Mouse (Mus musculus) hindbrain, embryonic 14.5 days (tissue): ENCODE measurements around the gene Etv3. TPM values are rescaled to one million over a fixed set of nuclear protein-coding genes. Genes with fewer than 3 reads are reported as not detected.
"Not testable (repeated sequence)": the region's sequence is repeated elsewhere in the genome, so short reads cannot be mapped to it uniquely, and the experiment has no call there.

Experiments
- ATAC-seq: fragments of 200-750 bp; cut with Nextera tagmentation; 2 replicates; pipeline ENCODE4 v1.8.0; 2017; ENCODE audit warnings: moderate number of reproducible peaks, mild to moderate bottlenecking, moderate TSS enrichment, moderate library complexity; ENCODE audit not compliant: low FRiP score
- DNase-seq: peaks from one replicate; pipeline ENCODE4 v3.0.0-alpha.2; 2015; ENCODE audit warnings: low spot score
- H3K27ac ChIP-seq: fragments of 300-500 bp; sonication (generic); 2 replicates; pipeline ENCODE4 v1.5.1; 2014; ENCODE audit warnings: mild to moderate bottlenecking, moderate library complexity
- H3K27me3 ChIP-seq: fragments of 300-500 bp; sonication (generic); 2 replicates; pipeline ENCODE4 v1.6.1; 2014; ENCODE audit warnings: mild to moderate bottlenecking, low read length, mixed read lengths; ENCODE audit not compliant: control insufficient read depth, insufficient read depth
- H3K36me3 ChIP-seq: fragments of 300-500 bp; sonication (generic); replicated peaks from 2 replicates; pipeline ENCODE4 v1.6.1; 2014; ENCODE audit not compliant: control insufficient read depth, insufficient read depth
- H3K4me1 ChIP-seq: fragments of 300-500 bp; sonication (generic); replicated peaks from 2 replicates; pipeline ENCODE4 v1.6.1; 2014; ENCODE audit warnings: antibody characterized with exemption, low read length, mixed read lengths; ENCODE audit not compliant: control insufficient read depth, insufficient read depth
- H3K4me2 ChIP-seq: fragments of 300-500 bp; sonication (generic); replicated peaks from 2 replicates; pipeline ENCODE4 v1.6.1; 2014; ENCODE audit warnings: mild to moderate bottlenecking, moderate library complexity
- H3K4me3 ChIP-seq: fragments of 300-500 bp; sonication (generic); replicated peaks from 2 replicates; pipeline ENCODE4 v1.5.1; 2014; ENCODE audit warnings: mild to moderate bottlenecking, low read length
- H3K9ac ChIP-seq: fragments of 300-500 bp; sonication (generic); 2 replicates; pipeline ENCODE4 v1.6.1; 2014
- H3K9me3 ChIP-seq: fragments of 300-500 bp; sonication (generic); 2 replicates; pipeline ENCODE4 v1.6.1; 2016; ENCODE audit warnings: low read length; ENCODE audit not compliant: control insufficient read depth
- WGBS: fragments of 180-500 bp; shearing (Covaris S2); extraction: QIAGEN DNeasy Blood & Tissue Kit; methylation state at CpG from one replicate; pipeline ENCODE4 v1.1.7; 2014; 5-methylcytosine and 5-hydroxymethylcytosine counted together
- polyA plus RNA-seq: library from polyadenylated mRNA; unstranded; fragments of >200 nt; fragmentation: Nextera tagmentation; extraction: Ambion mirVana; gene quantifications from 2 replicates; pipeline ENCODE4 v1.2.1, GENCODE M21; 2014

Gene Etv3
- polyA plus RNA-seq, 1 experiment from 2014 or later = 7.1 TPM

DNA sequence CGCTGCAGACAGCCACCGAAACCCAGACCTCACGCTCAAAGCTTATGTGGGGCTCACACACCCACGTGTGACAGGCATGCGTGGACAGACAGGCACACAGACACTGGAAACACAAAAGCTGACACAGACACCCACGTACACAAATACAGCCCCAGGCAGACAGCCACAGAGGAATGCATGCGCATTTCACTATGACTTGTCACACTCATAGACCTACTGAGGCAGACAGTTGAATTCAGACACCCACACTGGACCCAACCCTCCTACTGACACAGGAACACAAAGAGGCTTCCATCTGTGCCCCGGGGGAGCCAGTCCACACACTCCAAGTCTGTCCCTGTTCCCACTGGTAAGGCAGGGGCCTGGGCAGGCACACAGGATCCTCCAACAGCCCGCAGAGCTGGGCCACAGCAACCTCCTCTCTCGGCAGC, 21.1 kb downstream of the Etv3 start:
- Histone ChIP-seq H3K27me3 (no peaks in the 10 kb centered on the region), H3K4me1 (no peaks in the 10 kb centered on the region), H3K36me3 (no peaks in the 10 kb centered on the region; the same call in 1 of the 2 replicates), H3K4me3 (no peak overlapping the region), H3K9ac (no peak overlapping the region), H3K9me3 (no peaks in the 10 kb centered on the region), H3K4me2 (no peak overlapping the region), H3K27ac (no peak overlapping the region)
- no peak for ATAC-seq
- no peak for DNase-seq
- 71% methylated on average over 10 of the region's 10 CpGs for WGBS

GRCm38 (mm10) chr3:87549908-87550307, 24.7 kb downstream of the Etv3 start:
- ATAC-seq = no peak
- WGBS = 27% methylated on average over 14 of the region's 14 CpGs
- Histone ChIP-seq H3K4me3 (no peak overlapping the region), H3K9me3 (no peaks in the 10 kb centered on the region), H3K27me3 (no peaks in the 10 kb centered on the region), H3K36me3 (no peaks in the 10 kb centered on the region), H3K4me2 (no peak overlapping the region), H3K9ac (0 out of 2 replicates have a peak overlapping the region, but pooled peaks have one; percentile 5), H3K27ac (no peak overlapping the region), H3K4me1 (no peaks in the 10 kb centered on the region)
- no peak for DNase-seq

DNA sequence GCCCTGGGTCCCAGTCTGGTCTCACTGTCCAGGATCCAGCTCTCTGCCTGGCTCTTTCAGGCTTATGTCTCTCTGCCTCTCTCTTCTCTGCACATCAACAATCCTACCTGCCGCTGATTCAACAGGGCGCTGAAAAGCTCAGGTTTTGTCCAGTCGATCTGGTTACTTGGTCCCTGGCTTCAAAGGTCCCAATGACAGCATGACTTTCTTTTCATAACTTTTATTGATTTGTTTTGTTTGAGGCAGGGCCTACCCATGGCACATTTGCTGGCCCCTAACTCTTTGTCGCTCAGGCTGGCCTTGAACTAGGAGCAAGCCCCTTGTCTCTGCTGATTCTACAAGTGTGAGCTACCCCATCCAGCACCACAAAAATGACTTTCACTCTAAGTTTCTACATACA, 27.1 kb downstream of the Etv3 start:
- DNase-seq = no peak
- no peaks in the 10 kb centered on the region for H3K36me3 ChIP-seq
- H3K4me1 ChIP-seq = no peaks in the 10 kb centered on the region
- no peak overlapping the region for H3K4me3 ChIP-seq
- no peak overlapping the region for H3K4me2 ChIP-seq
- no peak overlapping the region for H3K27ac ChIP-seq
- no peak overlapping the region for H3K9ac ChIP-seq
- H3K9me3 ChIP-seq = no peaks in the 10 kb centered on the region
- no peaks in the 10 kb centered on the region for H3K27me3 ChIP-seq
- ATAC-seq = no peak
- WGBS = 94% methylated on average over 4 of the region's 4 CpGs

DNA sequence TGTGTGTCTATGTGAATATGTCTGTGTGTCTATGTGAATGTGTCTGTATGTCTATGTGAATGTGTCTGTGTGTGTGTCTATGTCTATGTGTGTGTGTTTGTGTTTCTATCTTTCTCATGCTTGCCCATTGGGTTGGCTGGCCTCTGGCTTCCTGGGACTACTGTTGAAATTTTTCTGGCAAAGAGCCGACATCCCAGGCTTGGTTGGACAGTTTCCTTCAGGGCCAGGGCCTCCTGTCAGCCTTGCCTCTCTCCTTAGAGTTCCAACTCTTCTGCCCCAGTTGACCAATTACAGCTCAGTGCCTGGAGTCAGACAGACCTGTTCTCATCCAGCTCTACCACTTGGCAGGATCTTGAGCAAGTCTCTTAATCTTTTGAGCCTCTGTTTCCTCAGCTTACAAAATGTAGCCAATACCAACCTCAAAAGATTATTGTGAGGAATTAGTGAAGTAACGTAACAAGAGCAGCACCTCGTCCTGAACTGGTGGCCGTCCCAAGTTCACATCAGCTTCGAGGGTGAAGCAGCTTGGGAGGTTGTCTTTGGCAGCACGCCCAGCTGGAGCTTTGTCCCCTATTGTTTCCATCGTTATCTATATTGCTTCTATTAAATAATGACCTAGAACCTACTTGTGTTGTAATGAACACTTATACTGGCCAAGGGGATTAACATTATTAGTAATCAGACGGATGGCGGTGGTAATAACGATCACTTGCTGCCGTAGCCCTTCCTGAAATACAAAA, 28.2 kb downstream of the Etv3 start:
- WGBS = 68% methylated on average over 11 of the region's 11 CpGs
- no peak for ATAC-seq
- H3K9me3 ChIP-seq = no peaks in the 10 kb centered on the region
- H3K4me2 ChIP-seq = no peak overlapping the region
- no peaks in the 10 kb centered on the region for H3K4me1 ChIP-seq
- no peak overlapping the region for H3K4me3 ChIP-seq
- H3K9ac ChIP-seq = no peak overlapping the region
- H3K27ac ChIP-seq = no peak overlapping the region
- DNase-seq = no peak
- H3K27me3 ChIP-seq = no peaks in the 10 kb centered on the region
- no peaks in the 10 kb centered on the region for H3K36me3 ChIP-seq

DNA sequence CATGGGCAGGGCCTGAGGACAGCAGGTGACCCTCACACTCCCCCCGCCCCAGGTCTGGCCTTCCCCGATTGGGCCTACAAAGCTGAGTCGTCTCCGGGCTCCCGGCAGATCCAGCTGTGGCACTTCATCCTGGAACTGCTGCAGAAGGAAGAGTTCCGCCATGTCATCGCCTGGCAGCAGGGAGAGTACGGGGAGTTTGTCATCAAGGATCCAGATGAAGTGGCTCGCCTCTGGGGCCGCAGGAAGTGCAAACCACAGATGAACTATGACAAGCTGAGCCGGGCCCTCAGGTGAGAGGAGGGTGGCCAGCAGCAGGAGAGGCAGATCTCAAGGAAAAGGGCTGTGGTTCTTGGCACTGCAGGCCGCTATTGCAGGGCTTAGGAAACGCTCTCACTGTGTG, 29.7 kb downstream of the Etv3 start:
- H3K9ac ChIP-seq, H3K4me1 ChIP-seq, H3K9me3 ChIP-seq, H3K27me3 ChIP-seq, H3K4me3 ChIP-seq, H3K27ac ChIP-seq, H3K4me2 ChIP-seq, DNase-seq, ATAC-seq, H3K36me3 ChIP-seq: not testable (repeated sequence)
- 91% methylated on average over 12 of the region's 13 CpGs for WGBS

DNA sequence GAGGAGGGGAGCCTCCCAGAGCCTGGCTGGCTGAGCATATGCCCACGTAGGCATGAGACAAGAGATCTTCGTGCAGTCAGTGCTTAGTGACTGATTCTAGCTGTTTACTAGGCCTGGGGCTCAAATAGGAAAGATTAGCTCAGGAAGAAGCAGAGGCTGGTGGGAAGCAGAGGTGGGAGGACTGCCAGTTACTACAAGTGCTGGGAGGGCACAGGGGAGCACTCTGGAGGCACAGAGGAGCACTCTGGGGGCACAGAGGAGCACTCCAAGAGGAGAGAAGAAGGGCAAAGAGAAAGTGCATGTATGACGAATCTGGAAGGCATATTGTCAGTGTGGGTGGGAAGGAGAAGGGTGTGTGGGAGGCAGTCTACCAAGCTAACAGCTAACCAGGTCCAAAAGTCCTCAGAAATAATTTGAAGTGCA, 30.9 kb downstream of the Etv3 start:
- ATAC-seq = no peak
- Histone ChIP-seq H3K27ac (no peak overlapping the region), H3K9me3 (no peaks in the 10 kb centered on the region), H3K4me1 (no peaks in the 10 kb centered on the region), H3K36me3 (no peaks in the 10 kb centered on the region), H3K4me3 (no peak overlapping the region), H3K9ac (no peak overlapping the region), H3K27me3 (no peaks in the 10 kb centered on the region), H3K4me2 (no peak overlapping the region)
- no peak for DNase-seq
- WGBS = 79% methylated on average over 3 of the region's 3 CpGs

DNA sequence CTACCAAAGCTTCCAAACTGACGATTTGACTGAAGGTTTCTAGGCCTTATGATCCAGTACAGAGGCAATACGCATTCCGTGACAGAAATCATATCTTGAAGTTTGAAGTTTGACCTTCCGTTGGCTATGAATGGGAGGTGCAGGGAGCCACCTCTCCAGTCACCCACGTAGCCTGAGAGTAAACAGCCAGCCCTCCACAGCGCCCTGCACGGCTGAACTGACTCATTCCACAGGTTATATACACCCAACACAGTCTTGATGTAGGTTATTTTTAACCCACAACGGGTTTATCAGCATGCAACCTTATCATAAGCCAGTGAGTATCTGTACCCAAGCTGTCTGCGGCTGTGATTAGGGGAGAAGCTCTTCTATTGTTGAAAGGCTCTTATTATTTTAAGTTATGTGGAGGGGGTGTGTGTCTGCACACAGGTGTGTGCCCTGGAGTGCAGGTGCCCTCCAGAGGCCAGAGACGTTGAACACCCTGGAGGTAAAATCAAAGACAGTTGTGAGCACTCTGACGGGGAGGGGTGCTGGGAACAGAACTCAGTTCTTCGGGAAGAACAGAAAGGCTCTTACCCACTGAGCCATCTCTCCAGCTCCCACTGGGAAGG, 31.6 kb downstream of the Etv3 start:
- Histone ChIP-seq H3K27me3 (no peaks in the 10 kb centered on the region), H3K9me3 (no peaks in the 10 kb centered on the region), H3K9ac (no peak overlapping the region), H3K36me3 (no peaks in the 10 kb centered on the region), H3K4me1 (no peaks in the 10 kb centered on the region), H3K4me3 (no peak overlapping the region), H3K27ac (no peak overlapping the region), H3K4me2 (no peak overlapping the region)
- DNase-seq (no peak), ATAC-seq (no peak)
- WGBS = 86% methylated on average over 12 of the region's 12 CpGs

GRCm38 (mm10) chr3:87560156-87560555, 34.9 kb downstream of the Etv3 start:
- no peak overlapping the region for H3K27ac ChIP-seq
- H3K9me3 ChIP-seq = no peaks in the 10 kb centered on the region
- no peak overlapping the region for H3K4me2 ChIP-seq
- no peaks in the 10 kb centered on the region for H3K27me3 ChIP-seq
- H3K4me1 ChIP-seq = no peaks in the 10 kb centered on the region
- H3K36me3 ChIP-seq = no peaks in the 10 kb centered on the region
- WGBS = 63% methylated on average over 3 of the region's 3 CpGs
- DNase-seq = no peak
- no peak overlapping the region for H3K9ac ChIP-seq
- no peak overlapping the region for H3K4me3 ChIP-seq
- ATAC-seq = no peak

DNA sequence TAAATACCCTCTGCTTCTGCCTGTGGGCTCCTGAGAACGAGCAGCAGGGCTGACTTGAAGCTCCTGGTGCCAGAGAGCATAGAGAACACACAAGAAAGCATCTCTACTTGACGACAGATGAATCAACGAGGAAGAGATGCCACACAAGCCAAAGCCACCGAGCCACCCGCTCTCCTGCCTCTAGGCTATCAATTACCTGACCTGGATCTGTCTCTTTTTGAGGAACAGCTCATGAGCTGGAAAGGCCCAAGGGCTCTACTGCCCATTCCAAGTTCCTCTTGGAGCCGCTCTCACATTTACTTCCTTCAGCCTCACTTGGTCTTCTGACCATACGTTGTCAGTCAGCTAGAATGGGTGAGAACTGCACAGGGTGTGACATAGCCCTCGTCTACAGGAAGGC, 36.2 kb downstream of the Etv3 start:
- no peak for DNase-seq
- ATAC-seq = no peak
- H3K4me3 ChIP-seq = no peak overlapping the region
- no peak overlapping the region for H3K4me2 ChIP-seq
- no peaks in the 10 kb centered on the region for H3K27me3 ChIP-seq
- no peak overlapping the region for H3K9ac ChIP-seq
- no peaks in the 10 kb centered on the region for H3K36me3 ChIP-seq
- H3K4me1 ChIP-seq = peaks cover 6% of the 10 kb centered on the region; the same call in 1 of the 2 replicates
- 80% methylated on average over 8 of the region's 8 CpGs for WGBS
- H3K9me3 ChIP-seq = no peaks in the 10 kb centered on the region
- no peak overlapping the region for H3K27ac ChIP-seq
